Mouse (Mus musculus): ENCODE measurements at regions not wholly inside any gene's neighbourhood (a gene's known extent, or its start where the extent isn't known, plus 50 kb on each side); places are given as distances from the start of the nearest gene placed in this dataset.
"Not testable (repeated sequence)": the region's sequence is repeated elsewhere in the genome, so short reads cannot be mapped to it uniquely, and the experiment has no call there.

GRCm38 (mm10) chr14:53665681-53666080 lies 588.2 kb downstream of the Dad1 start:
- peak; percentile 28 for DNase-seq
- not testable (repeated sequence) for H3K4me1 ChIP-seq (ENCODE audit: insufficient read depth); H3K9me3 ChIP-seq (ENCODE audit: low read length); H3K4me3 ChIP-seq (ENCODE audit: low read depth, low read length); H3K9ac ChIP-seq (replicated peaks); H3K27ac ChIP-seq (ENCODE audit: low read depth); ATAC-seq; H3K4me2 ChIP-seq (ENCODE audit: low read depth, low read length); H3K27me3 ChIP-seq (ENCODE audit: insufficient read depth, low read length); H3K36me3 ChIP-seq (replicated peaks; ENCODE audit: insufficient read depth, low read length)
- 15% methylated on average over 2 of the region's 2 CpGs for WGBS (ENCODE audit: insufficient replicate concordance)
- TF ChIP-seq CTCF (IDR thresholded peaks at IDR 0.05; ENCODE audit: low read depth) = peak; percentile 66

- H3K9me3 ChIP-seq (ENCODE audit: low read length); H3K27me3 ChIP-seq (ENCODE audit: insufficient read depth, low read length); H3K4me3 ChIP-seq (ENCODE audit: low read depth, low read length); H3K36me3 ChIP-seq (replicated peaks; ENCODE audit: insufficient read depth, low read length); H3K4me1 ChIP-seq (ENCODE audit: insufficient read depth); H3K27ac ChIP-seq (ENCODE audit: low read depth); H3K9ac ChIP-seq (replicated peaks); DNase-seq; ATAC-seq; H3K4me2 ChIP-seq (ENCODE audit: low read depth, low read length): not testable (repeated sequence)
- WGBS (ENCODE audit: insufficient replicate concordance) = 63% methylated on average over 8 of the region's 9 CpGs
Measured at GRCm38 (mm10) chr14:53662700-53663355, 591.1 kb downstream of the Dad1 start.

GRCm38 (mm10) chr14:53654669-53655068 lies 599.2 kb downstream of the Dad1 start:
- not testable (repeated sequence) for H3K27me3 ChIP-seq (ENCODE audit: insufficient read depth, low read length); H3K36me3 ChIP-seq (replicated peaks; ENCODE audit: insufficient read depth, low read length); H3K4me2 ChIP-seq (ENCODE audit: low read depth, low read length); H3K27ac ChIP-seq (ENCODE audit: low read depth); H3K4me1 ChIP-seq (ENCODE audit: insufficient read depth); DNase-seq; H3K4me3 ChIP-seq (ENCODE audit: low read depth, low read length); H3K9ac ChIP-seq (replicated peaks); H3K9me3 ChIP-seq (ENCODE audit: low read length); ATAC-seq
- WGBS (ENCODE audit: insufficient replicate concordance) = 79% methylated on average over 3 of the region's 3 CpGs

GRCm38 (mm10) chr14:53651061-53651460 lies 602.8 kb downstream of the Dad1 start:
- H3K4me3 ChIP-seq (ENCODE audit: low read depth, low read length); DNase-seq; H3K27me3 ChIP-seq (ENCODE audit: insufficient read depth, low read length); H3K36me3 ChIP-seq (replicated peaks; ENCODE audit: insufficient read depth, low read length); ATAC-seq; H3K4me1 ChIP-seq (ENCODE audit: insufficient read depth); H3K27ac ChIP-seq (ENCODE audit: low read depth); H3K9ac ChIP-seq (replicated peaks); H3K4me2 ChIP-seq (ENCODE audit: low read depth, low read length); H3K9me3 ChIP-seq (ENCODE audit: low read length): not testable (repeated sequence)
- 59% methylated on average over 4 of the region's 5 CpGs for WGBS (ENCODE audit: insufficient replicate concordance)

GRCm38 (mm10) chr14:53649189-53649588 lies 604.7 kb downstream of the Dad1 start:
- WGBS (ENCODE audit: insufficient replicate concordance) = 41% methylated on average over 2 of the region's 2 CpGs
- not testable (repeated sequence) for H3K27ac ChIP-seq (ENCODE audit: low read depth); H3K36me3 ChIP-seq (replicated peaks; ENCODE audit: insufficient read depth, low read length); H3K9ac ChIP-seq (replicated peaks); H3K4me3 ChIP-seq (ENCODE audit: low read depth, low read length); ATAC-seq; H3K9me3 ChIP-seq (ENCODE audit: low read length); H3K4me2 ChIP-seq (ENCODE audit: low read depth, low read length); DNase-seq; H3K4me1 ChIP-seq (ENCODE audit: insufficient read depth); H3K27me3 ChIP-seq (ENCODE audit: insufficient read depth, low read length)

GRCm38 (mm10) chr14:53640441-53640840 lies 613.5 kb downstream of the Dad1 start:
- ATAC-seq; H3K4me2 ChIP-seq (ENCODE audit: low read depth, low read length); H3K36me3 ChIP-seq (replicated peaks; ENCODE audit: insufficient read depth, low read length); H3K9ac ChIP-seq (replicated peaks); DNase-seq; H3K4me3 ChIP-seq (ENCODE audit: low read depth, low read length); H3K27me3 ChIP-seq (ENCODE audit: insufficient read depth, low read length); H3K27ac ChIP-seq (ENCODE audit: low read depth); H3K4me1 ChIP-seq (ENCODE audit: insufficient read depth); H3K9me3 ChIP-seq (ENCODE audit: low read length): not testable (repeated sequence)
- 38% methylated on average over 1 of the region's 1 CpGs for WGBS (ENCODE audit: insufficient replicate concordance)

- DNase-seq = peak; percentile 21
- WGBS (ENCODE audit: insufficient replicate concordance) = 63% methylated on average over 1 of the region's 1 CpGs
- not testable (repeated sequence) for H3K36me3 ChIP-seq (replicated peaks; ENCODE audit: insufficient read depth, low read length); H3K4me3 ChIP-seq (ENCODE audit: low read depth, low read length); H3K27ac ChIP-seq (ENCODE audit: low read depth); H3K9me3 ChIP-seq (ENCODE audit: low read length); H3K4me2 ChIP-seq (ENCODE audit: low read depth, low read length); H3K9ac ChIP-seq (replicated peaks); ATAC-seq; H3K4me1 ChIP-seq (ENCODE audit: insufficient read depth); H3K27me3 ChIP-seq (ENCODE audit: insufficient read depth, low read length)
- peak; percentile 44 for TF ChIP-seq CTCF (IDR thresholded peaks at IDR 0.05; ENCODE audit: low read depth)
Measured at GRCm38 (mm10) chr14:53637664-53638063, 616.2 kb downstream of the Dad1 start.

GRCm38 (mm10) chr14:53635206-53635605 lies 618.7 kb downstream of the Dad1 start:
- 47% methylated on average over 7 of the region's 7 CpGs for WGBS (ENCODE audit: insufficient replicate concordance)
- not testable (repeated sequence) for DNase-seq

GRCm38 (mm10) chr14:53634320-53634979 lies 619.5 kb downstream of the Dad1 start:
- not testable (repeated sequence) for H3K9me3 ChIP-seq (ENCODE audit: low read length); H3K27ac ChIP-seq (ENCODE audit: low read depth); DNase-seq; H3K36me3 ChIP-seq (replicated peaks; ENCODE audit: insufficient read depth, low read length); ATAC-seq; H3K4me1 ChIP-seq (ENCODE audit: insufficient read depth); H3K9ac ChIP-seq (replicated peaks); H3K27me3 ChIP-seq (ENCODE audit: insufficient read depth, low read length); H3K4me2 ChIP-seq (ENCODE audit: low read depth, low read length); H3K4me3 ChIP-seq (ENCODE audit: low read depth, low read length)
- 21% methylated on average over 5 of the region's 5 CpGs for WGBS (ENCODE audit: insufficient replicate concordance)

More at GRCm38 (mm10) chr14:53635206-53635605, 618.7 kb downstream of the Dad1 start:
- H3K27me3 ChIP-seq (ENCODE audit: insufficient read depth, low read length); H3K27ac ChIP-seq (ENCODE audit: low read depth); H3K9me3 ChIP-seq (ENCODE audit: low read length); H3K4me1 ChIP-seq (ENCODE audit: insufficient read depth); ATAC-seq; H3K36me3 ChIP-seq (replicated peaks; ENCODE audit: insufficient read depth, low read length); H3K9ac ChIP-seq (replicated peaks); H3K4me3 ChIP-seq (ENCODE audit: low read depth, low read length); H3K4me2 ChIP-seq (ENCODE audit: low read depth, low read length): not testable (repeated sequence)

GRCm38 (mm10) chr14:53633743-53634142 lies 620.2 kb downstream of the Dad1 start:
- H3K4me1 ChIP-seq (ENCODE audit: insufficient read depth); H3K4me3 ChIP-seq (ENCODE audit: low read depth, low read length); H3K27ac ChIP-seq (ENCODE audit: low read depth); H3K9ac ChIP-seq (replicated peaks); DNase-seq; H3K4me2 ChIP-seq (ENCODE audit: low read depth, low read length); H3K27me3 ChIP-seq (ENCODE audit: insufficient read depth, low read length); ATAC-seq; H3K9me3 ChIP-seq (ENCODE audit: low read length); H3K36me3 ChIP-seq (replicated peaks; ENCODE audit: insufficient read depth, low read length): not testable (repeated sequence)
- 54% methylated on average over 1 of the region's 1 CpGs for WGBS (ENCODE audit: insufficient replicate concordance)
